Mouse (Mus musculus) G1E (cell line): ENCODE measurements around the gene Sectm1b. TPM values are rescaled to one million over a fixed set of nuclear protein-coding genes. Genes with fewer than 3 reads are reported as not detected.
"Not testable (repeated sequence)": the region's sequence is repeated elsewhere in the genome, so short reads cannot be mapped to it uniquely, and the experiment has no call there.

Source experiments
- ATAC-seq: 2 replicates; pipeline ENCODE4 v1.8.0; 2016; ENCODE audit warnings: mild to moderate bottlenecking; ENCODE audit not compliant: insufficient number of reproducible peaks, poor library complexity, low FRiP score, severe bottlenecking; ENCODE audit errors: extremely low read depth
- DNase-seq: peaks from one replicate; pipeline ENCODE4 v3.0.0; 2012; ENCODE audit warnings: low spot score
- H3K27me3 ChIP-seq: 2 replicates; pipeline ENCODE4 v1.6.1; 2012; ENCODE audit warnings: mild to moderate bottlenecking, low read length, inconsistent platforms; ENCODE audit not compliant: insufficient read depth
- H3K36me3 ChIP-seq: replicated peaks from 2 replicates; pipeline ENCODE3; 2012; ENCODE audit warnings: mild to moderate bottlenecking, inconsistent platforms
- H3K4me1 ChIP-seq: 2 replicates; pipeline ENCODE4 v1.6.1; 2012; ENCODE audit warnings: low read depth, low read length, inconsistent platforms, mixed read lengths; ENCODE audit not compliant: insufficient read depth
- H3K4me3 ChIP-seq: 2 replicates; pipeline ENCODE4 v1.5.1; 2012; ENCODE audit warnings: low read depth, mild to moderate bottlenecking, inconsistent platforms, low read length, moderate library complexity, mixed read lengths
- H3K9me3 ChIP-seq: replicated peaks from 2 replicates; pipeline ENCODE4 v1.6.1; 2012; ENCODE audit warnings: inconsistent platforms
- CTCF ChIP-seq: IDR thresholded peaks from 2 replicates; pipeline ENCODE4 v1.5.1; 2012; ENCODE audit warnings: low read depth, low read length, inconsistent platforms, mixed read lengths
- GATA1 ChIP-seq: IDR thresholded peaks from 2 replicates; pipeline ENCODE4 v1.6.1; 2012; ENCODE audit warnings: borderline replicate concordance, low read length, inconsistent platforms, mixed read lengths
- GATA2 ChIP-seq: IDR thresholded peaks from 2 replicates; pipeline ENCODE4 v1.6.1; 2012; ENCODE audit warnings: low read depth, low read length, inconsistent platforms, borderline replicate concordance
- POLR2AphosphoS5 ChIP-seq: IDR thresholded peaks from 2 replicates; pipeline ENCODE4 v1.6.1; 2012; ENCODE audit warnings: low read depth, low read length, inconsistent platforms; ENCODE audit not compliant: insufficient replicate concordance
- TAL1 ChIP-seq: conservative IDR thresholded peaks from 2 replicates; pipeline ENCODE4 v1.6.1; 2012; ENCODE audit warnings: low read depth, low read length, inconsistent platforms, mixed read lengths
- polyA plus RNA-seq: library from polyadenylated mRNA; stranded (reverse); fragments of >175 nt; gene quantifications from 2 replicates; pipeline ENCODE4 v1.2.3, GENCODE M21; 2012
- total RNA-seq, 2 experiments: library from RNA; stranded (forward) in 1 of 2; stranded (reverse) in 1 of 2; fragments of 200-1000 nt in 1 of 2; fragments of >200 nt in 1 of 2; fragmentation: Nextera tagmentation in 1 of 2; gene quantifications; 2 replicates each; pipeline ENCODE4 v1.2.3; 2014 to 2017

Sectm1b gene
- total and polyA plus RNA-seq, 3 experiments, result 0.16 TPM; not detected in 2

DNA sequence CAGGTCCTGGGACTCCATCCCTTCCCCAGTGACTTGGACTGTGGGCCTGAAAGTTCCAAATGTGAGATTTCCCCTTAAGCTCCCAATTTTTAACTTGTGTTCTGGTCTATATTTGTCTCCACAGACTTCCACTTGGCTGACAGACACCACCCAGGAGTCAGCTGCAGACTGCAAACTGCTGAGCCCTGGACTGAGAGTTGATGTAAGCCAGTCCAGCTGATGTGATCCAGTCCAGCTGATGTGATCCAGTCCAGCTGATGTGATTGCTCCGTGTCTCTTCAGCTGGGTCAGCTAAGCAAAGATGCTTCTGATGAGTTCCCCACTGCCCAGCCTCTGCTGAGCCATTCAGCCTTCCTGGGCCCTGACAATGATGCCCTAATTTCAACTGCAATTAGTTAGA is 11.6 kb downstream of the Sectm1b start:
- ATAC-seq (no peak), DNase-seq (no peak)
- no peak for TF ChIP-seq POLR2AphosphoS5
- TF ChIP-seq CTCF, result no peak
- TF ChIP-seq TAL1, result no peak
- no peak for TF ChIP-seq GATA2
- no peak for TF ChIP-seq GATA1
- Histone ChIP-seq H3K4me3 (no peak overlapping the region), H3K4me1 (no peaks in the 10 kb centered on the region), H3K9me3 (no peaks in the 10 kb centered on the region), H3K27me3 (peaks cover 47% of the 10 kb centered on the region), H3K36me3 (no peaks in the 10 kb centered on the region)

DNA sequence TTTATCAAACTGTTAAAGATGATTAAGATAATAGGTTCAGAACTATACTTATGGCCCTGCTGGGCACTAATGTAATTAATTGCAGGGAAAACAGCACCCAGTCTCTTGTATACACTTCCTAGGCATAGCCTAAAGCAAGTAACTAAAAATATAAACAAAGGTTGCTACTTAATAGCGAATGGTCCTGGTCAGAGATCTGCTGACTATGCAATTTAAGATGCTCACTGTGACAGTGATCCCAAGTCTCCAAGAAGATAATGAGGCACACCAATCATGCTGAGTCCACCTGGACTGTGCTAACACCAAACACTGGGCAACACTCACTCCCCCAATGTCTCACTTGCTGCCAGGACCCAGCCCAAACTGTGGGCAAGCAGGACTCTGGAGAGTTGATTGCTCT is 13.5 kb downstream of the Sectm1b start:
- Histone ChIP-seq H3K4me3 (no peak overlapping the region), H3K36me3 (no peaks in the 10 kb centered on the region), H3K9me3 (no peaks in the 10 kb centered on the region), H3K27me3 (peaks cover 39% of the 10 kb centered on the region), H3K4me1 (no peaks in the 10 kb centered on the region)
- ATAC-seq (no peak), DNase-seq (no peak)
- TF ChIP-seq TAL1, result no peak
- TF ChIP-seq GATA1, result no peak
- no peak for TF ChIP-seq CTCF
- TF ChIP-seq POLR2AphosphoS5, result no peak
- TF ChIP-seq GATA2, result no peak

DNA sequence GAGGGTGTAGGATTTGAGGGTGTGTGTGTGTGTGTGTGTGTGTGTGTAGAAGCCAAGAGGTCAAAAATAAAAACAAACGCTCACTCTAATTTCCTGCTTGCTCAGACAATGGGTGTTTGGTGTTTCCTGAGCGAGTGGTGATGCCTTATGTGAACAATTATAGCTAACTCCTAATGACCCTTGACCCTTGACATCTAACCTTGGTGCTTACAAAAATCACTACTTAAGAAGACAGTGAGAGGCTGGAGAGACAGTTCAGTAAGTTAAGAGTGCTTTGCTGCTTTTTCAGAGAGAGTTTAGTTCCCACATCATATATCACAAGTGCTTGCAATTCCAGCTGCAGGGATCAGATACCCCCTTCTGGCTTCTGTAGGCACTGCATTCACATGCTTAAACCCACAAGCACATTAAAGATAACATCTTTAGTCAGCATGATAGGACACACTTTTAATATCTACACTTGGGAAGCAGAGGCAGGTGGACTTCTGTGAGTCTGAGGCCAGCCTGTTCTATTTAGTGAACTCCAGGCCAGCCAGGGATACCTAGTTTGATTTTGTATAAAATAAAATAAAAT is 15.5 kb downstream of the Sectm1b start:
- Histone ChIP-seq H3K4me3 (no peak overlapping the region), H3K4me1 (no peaks in the 10 kb centered on the region), H3K27me3 (peaks cover 38% of the 10 kb centered on the region), H3K9me3 (no peaks in the 10 kb centered on the region), H3K36me3 (no peaks in the 10 kb centered on the region)
- ATAC-seq (no peak), DNase-seq (no peak)
- TF ChIP-seq TAL1, result no peak
- TF ChIP-seq POLR2AphosphoS5, result no peak

DNA sequence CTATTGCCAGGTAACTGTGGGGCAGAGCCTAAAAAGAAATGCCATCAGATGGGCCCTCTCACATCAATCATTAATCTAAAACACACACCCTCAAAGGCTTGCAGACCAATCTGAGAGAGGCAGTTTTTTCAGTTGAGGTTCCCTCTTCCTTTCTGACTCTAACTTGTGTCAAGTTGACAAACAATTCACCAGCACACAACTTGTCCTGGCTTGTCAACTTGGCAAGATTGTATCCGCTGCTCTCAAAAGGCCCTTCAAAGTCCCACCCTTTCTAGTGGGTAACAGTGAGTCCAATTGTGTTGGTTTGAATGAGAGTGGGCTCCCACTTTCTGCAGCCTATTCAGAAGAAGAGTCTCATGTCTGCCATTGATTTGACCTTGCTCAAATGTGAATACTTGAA is 18.1 kb downstream of the Sectm1b start:
- ATAC-seq, result no peak
- Histone ChIP-seq H3K27me3 (peaks cover 41% of the 10 kb centered on the region), H3K4me3 (no peak overlapping the region), H3K4me1 (peaks cover 3% of the 10 kb centered on the region; the same call in 1 of the 2 replicates), H3K36me3 (no peaks in the 10 kb centered on the region), H3K9me3 (no peaks in the 10 kb centered on the region)
- no peak for DNase-seq
- TF ChIP-seq POLR2AphosphoS5, result no peak
- TF ChIP-seq GATA2, result no peak
- no peak for TF ChIP-seq GATA1
- no peak for TF ChIP-seq TAL1
- no peak for TF ChIP-seq CTCF

DNA sequence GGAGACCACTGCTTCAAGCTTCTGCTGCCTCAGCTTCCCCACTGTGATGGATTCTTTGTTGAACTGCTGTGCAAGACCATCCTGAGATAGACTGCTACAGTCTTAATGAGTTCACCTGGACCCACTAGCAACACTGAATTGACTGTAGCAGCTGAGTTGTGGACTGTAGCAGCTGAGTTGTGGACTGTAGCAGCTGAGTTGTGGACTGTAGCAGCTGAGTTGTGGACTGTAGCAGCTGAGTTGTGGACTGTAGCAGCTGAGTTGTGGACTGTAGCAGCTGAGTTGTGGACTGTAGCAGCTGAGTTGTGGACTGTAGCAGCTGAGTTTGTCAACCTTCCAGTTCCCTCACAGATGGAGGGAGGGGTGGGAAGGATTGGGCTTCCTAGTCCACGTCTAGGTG is 20.3 kb downstream of the Sectm1b start:
- DNase-seq, H3K4me1 ChIP-seq, H3K9me3 ChIP-seq, H3K4me3 ChIP-seq, H3K36me3 ChIP-seq, ATAC-seq: not testable (repeated sequence)
- H3K27me3 ChIP-seq, result peaks cover 49% of the 10 kb centered on the region

DNA sequence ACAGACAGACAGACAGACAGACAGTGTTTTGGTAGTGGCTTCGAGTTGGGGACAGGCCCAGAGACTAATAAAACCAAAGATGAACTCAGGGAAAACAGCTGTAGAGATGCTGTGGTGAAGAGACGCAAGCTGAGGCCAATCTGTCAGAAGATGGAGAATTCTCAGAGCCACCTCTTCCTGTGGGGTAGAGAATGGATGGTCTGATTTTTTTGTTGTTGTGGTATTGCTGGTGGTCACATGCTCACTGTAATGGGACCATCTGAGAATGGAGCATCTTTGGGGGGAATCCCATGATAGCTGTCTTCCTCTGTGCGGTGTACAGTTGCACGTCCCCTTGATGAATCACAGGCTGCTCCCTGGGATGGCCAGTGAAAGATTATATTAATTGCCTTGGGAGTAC is 20.9 kb downstream of the Sectm1b start:
- TF ChIP-seq GATA2 (no peak), GATA1 (no peak), CTCF (no peak), TAL1 (no peak), POLR2AphosphoS5 (no peak)
- ATAC-seq (no peak), DNase-seq (no peak)
- Histone ChIP-seq H3K4me3 (no peak overlapping the region), H3K4me1 (peaks cover 3% of the 10 kb centered on the region; the same call in 1 of the 2 replicates), H3K9me3 (no peaks in the 10 kb centered on the region), H3K36me3 (no peaks in the 10 kb centered on the region), H3K27me3 (peaks cover 50% of the 10 kb centered on the region)

DNA sequence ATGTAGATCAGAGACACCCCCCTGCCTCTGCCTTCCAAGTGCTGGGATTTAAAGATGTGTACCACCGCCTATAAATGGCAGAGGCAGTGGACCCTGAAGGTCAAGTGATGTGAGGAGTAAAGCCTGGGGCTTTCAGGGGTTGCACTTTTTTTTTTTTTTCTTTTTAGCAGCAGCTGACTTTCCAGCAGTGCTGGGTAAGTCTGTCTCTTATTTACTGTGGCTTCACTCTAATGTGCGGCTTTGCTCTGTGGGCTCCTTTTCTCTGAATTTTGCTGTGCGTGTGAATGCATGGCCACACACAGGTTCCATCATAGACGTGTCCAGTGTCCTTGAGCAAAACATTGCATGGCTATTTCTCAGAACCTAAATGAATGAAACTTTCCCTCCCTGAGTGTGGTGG is 21.7 kb downstream of the Sectm1b start:
- ATAC-seq, result no peak
- TF ChIP-seq GATA2, result no peak
- Histone ChIP-seq H3K36me3 (no peaks in the 10 kb centered on the region), H3K27me3 (peaks cover 50% of the 10 kb centered on the region), H3K9me3 (no peaks in the 10 kb centered on the region), H3K4me1 (peaks cover 3% of the 10 kb centered on the region; the same call in 1 of the 2 replicates), H3K4me3 (no peak overlapping the region)
- no peak for DNase-seq
